Mouse (Mus musculus): ENCODE results near the gene Camta1.
A peak's percentile ranks its signal among the peaks of the same experiment; 100 is the strongest.

The Camta1 gene

GRCm38 (mm10) chr4:151730037-151730759 lies 131.5 kb downstream of the Camta1 start:
- DNase-seq: no peak

- DNase-seq: no peak
Observed at GRCm38 (mm10) chr4:151729116-151729515, 132.6 kb downstream of the Camta1 start.

GRCm38 (mm10) chr4:151728391-151729065 lies 133.1 kb downstream of the Camta1 start:
- DNase-seq: no peak

GRCm38 (mm10) chr4:151726396-151726795 lies 135.3 kb downstream of the Camta1 start:
- no peak for DNase-seq

GRCm38 (mm10) chr4:151724897-151725296 lies 136.8 kb downstream of the Camta1 start:
- no peak for DNase-seq

- DNase-seq: no peak
Observed at GRCm38 (mm10) chr4:151720722-151721467, 140.8 kb downstream of the Camta1 start.

- DNase-seq: no peak
Observed at GRCm38 (mm10) chr4:151718866-151719475, 142.7 kb downstream of the Camta1 start.

GRCm38 (mm10) chr4:151717864-151718263 lies 143.8 kb downstream of the Camta1 start:
- DNase-seq: no peak

GRCm38 (mm10) chr4:151713714-151714113 lies 148.0 kb downstream of the Camta1 start:
- no peak for DNase-seq

- no peak for DNase-seq
Observed at GRCm38 (mm10) chr4:151711406-151711805, 150.3 kb downstream of the Camta1 start.

GRCm38 (mm10) chr4:151710522-151710921 lies 151.2 kb downstream of the Camta1 start:
- DNase-seq: no peak

- DNase-seq: peak; percentile 19 to 27
Observed at GRCm38 (mm10) chr4:151709269-151709668, 152.4 kb downstream of the Camta1 start.

- DNase-seq: no peak
Observed at GRCm38 (mm10) chr4:151703069-151703735, 158.5 kb downstream of the Camta1 start.

GRCm38 (mm10) chr4:151702463-151702862 lies 159.2 kb downstream of the Camta1 start:
- no peak for DNase-seq

GRCm38 (mm10) chr4:151695984-151696383 lies 165.7 kb downstream of the Camta1 start:
- DNase-seq: no peak

GRCm38 (mm10) chr4:151694531-151694930 lies 167.1 kb downstream of the Camta1 start:
- no peak for DNase-seq

GRCm38 (mm10) chr4:151694047-151694446 lies 167.6 kb downstream of the Camta1 start:
- no peak for DNase-seq

- no peak for DNase-seq
Observed at GRCm38 (mm10) chr4:151690041-151690440, 171.6 kb downstream of the Camta1 start.

- DNase-seq: no peak
Observed at GRCm38 (mm10) chr4:151688206-151688605, 173.5 kb downstream of the Camta1 start.

GRCm38 (mm10) chr4:151684596-151684995 lies 177.1 kb downstream of the Camta1 start:
- DNase-seq: no peak

- no peak for DNase-seq
Observed at GRCm38 (mm10) chr4:151682831-151683488, 178.7 kb downstream of the Camta1 start.

GRCm38 (mm10) chr4:151672452-151672851 lies 189.2 kb downstream of the Camta1 start:
- DNase-seq: no peak

All from thymus, adult 18-20 months (tissue).